Mouse (Mus musculus) kidney, adult 2 months (tissue): ENCODE results near the gene Kcnmb4.

Experiments used
- CTCF ChIP-seq: fragments of 200-500 bp; conservative IDR thresholded peaks from 2 replicates; pipeline ENCODE4 v1.5.1; 2011; ENCODE audit warnings: low read depth, mild to moderate bottlenecking, control low read depth, low read length, moderate library complexity, mixed read lengths; ENCODE audit not compliant: insufficient read depth, insufficient read length
- POLR2A ChIP-seq: fragments of 200-500 bp; IDR thresholded peaks from one replicate; pipeline ENCODE4 v1.6.1; 2011; ENCODE audit warnings: low read depth, low read length, control low read depth

DNA sequence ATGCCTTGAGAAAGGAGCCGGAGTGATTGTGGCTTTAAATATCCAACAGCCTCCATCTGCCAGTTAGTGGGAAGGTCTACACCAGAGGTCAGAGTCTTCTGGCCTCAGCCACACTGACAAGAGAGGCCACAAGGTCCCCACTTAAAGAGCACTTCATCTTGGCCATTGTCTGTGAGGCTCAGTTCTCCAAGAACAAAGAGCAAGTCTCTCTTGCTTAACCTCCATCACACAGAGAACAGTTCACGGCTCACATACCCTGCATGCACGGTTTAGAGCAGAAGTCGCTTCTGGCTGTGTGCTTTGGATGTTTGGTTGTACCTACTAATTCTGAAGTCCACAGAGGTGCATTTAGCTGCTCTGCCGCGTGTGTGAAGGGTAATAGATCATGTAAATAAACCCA is 84.8 kb downstream of the Kcnmb4 start:
- no peak for TF ChIP-seq POLR2A
- TF ChIP-seq CTCF = no peak
